Mouse (Mus musculus): ENCODE measurements around the gene Serinc3. TPM values are rescaled to one million over a fixed set of nuclear protein-coding genes. Genes with fewer than 3 reads are reported as not detected.

Serinc3 gene
- polyA plus RNA-seq, 1 experiment, result 162 TPM

- no peak overlapping the region for H3K4me3 ChIP-seq (replicated peaks; ENCODE audit: insufficient read depth, low read depth, low read length)
- no peak overlapping the region for H3K27ac ChIP-seq (ENCODE audit: insufficient read depth, low read length)
- no peaks in the 10 kb centered on the region for H3K27me3 ChIP-seq (ENCODE audit: control insufficient read depth, insufficient read depth, low read length)
- TF ChIP-seq POLR2A (IDR thresholded peaks at IDR 0.05; ENCODE audit: borderline replicate concordance, insufficient read depth, low read length) (no peak), CTCF (IDR thresholded peaks at IDR 0.05; ENCODE audit: borderline replicate concordance, insufficient read depth, low read depth, low read length) (peak; percentile 53; the same call in 1 of the 2 replicates)
- DNase-seq, result no peak
- WGBS, result 61% methylated on average over 19 of the region's 19 CpGs
- H3K4me1 ChIP-seq (ENCODE audit: control insufficient read depth, insufficient read depth, low read length), result peaks cover 5% of the 10 kb centered on the region; the same call in 1 of the 2 replicates
These were observed 58.3 kb downstream of the Serinc3 start for GRCm38 (mm10) chr2:163586384-163587261.

- DNase-seq, result no peak
- 32% methylated on average over 10 of the region's 10 CpGs for WGBS
- TF ChIP-seq POLR2A (IDR thresholded peaks at IDR 0.05; ENCODE audit: borderline replicate concordance, insufficient read depth, low read length) (no peak), CTCF (IDR thresholded peaks at IDR 0.05; ENCODE audit: borderline replicate concordance, insufficient read depth, low read depth, low read length) (no peak)
- H3K27ac ChIP-seq (ENCODE audit: insufficient read depth, low read length), result no peak overlapping the region
- no peak overlapping the region for H3K4me3 ChIP-seq (replicated peaks; ENCODE audit: insufficient read depth, low read depth, low read length)
- peaks cover 5% of the 10 kb centered on the region; the same call in 1 of the 2 replicates for H3K4me1 ChIP-seq (ENCODE audit: control insufficient read depth, insufficient read depth, low read length)
- no peaks in the 10 kb centered on the region for H3K27me3 ChIP-seq (ENCODE audit: control insufficient read depth, insufficient read depth, low read length)
These were observed 60.9 kb downstream of the Serinc3 start for GRCm38 (mm10) chr2:163584088-163584426.

GRCm38 (mm10) chr2:163583226-163584087 lies 61.5 kb downstream of the Serinc3 start:
- H3K4me1 ChIP-seq (ENCODE audit: control insufficient read depth, insufficient read depth, low read length), result peaks cover 5% of the 10 kb centered on the region; the same call in 1 of the 2 replicates
- peak; percentile 23 to 44 for DNase-seq
- H3K4me3 ChIP-seq (replicated peaks; ENCODE audit: insufficient read depth, low read depth, low read length), result no peak overlapping the region
- 59% methylated on average over 10 of the region's 10 CpGs for WGBS
- no peaks in the 10 kb centered on the region for H3K27me3 ChIP-seq (ENCODE audit: control insufficient read depth, insufficient read depth, low read length)
- H3K27ac ChIP-seq (ENCODE audit: insufficient read depth, low read length), result no peak overlapping the region
- TF ChIP-seq CTCF (IDR thresholded peaks at IDR 0.05; ENCODE audit: borderline replicate concordance, insufficient read depth, low read depth, low read length), result no peak
- no peak for TF ChIP-seq POLR2A (IDR thresholded peaks at IDR 0.05; ENCODE audit: borderline replicate concordance, insufficient read depth, low read length)

- H3K4me3 ChIP-seq (replicated peaks; ENCODE audit: insufficient read depth, low read depth, low read length), result no peak overlapping the region
- H3K4me1 ChIP-seq (ENCODE audit: control insufficient read depth, insufficient read depth, low read length), result peaks cover 5% of the 10 kb centered on the region; the same call in 1 of the 2 replicates
- H3K27ac ChIP-seq (ENCODE audit: insufficient read depth, low read length), result no peak overlapping the region
- 72% methylated on average over 13 of the region's 13 CpGs for WGBS
- TF ChIP-seq CTCF (IDR thresholded peaks at IDR 0.05; ENCODE audit: borderline replicate concordance, insufficient read depth, low read depth, low read length) (no peak), POLR2A (IDR thresholded peaks at IDR 0.05; ENCODE audit: borderline replicate concordance, insufficient read depth, low read length) (no peak)
- no peaks in the 10 kb centered on the region for H3K27me3 ChIP-seq (ENCODE audit: control insufficient read depth, insufficient read depth, low read length)
- no peak for DNase-seq
These were observed 64.6 kb downstream of the Serinc3 start for GRCm38 (mm10) chr2:163580069-163580945.

- WGBS, result 95% methylated on average over 2 of the region's 2 CpGs
- no peaks in the 10 kb centered on the region for H3K27me3 ChIP-seq (ENCODE audit: control insufficient read depth, insufficient read depth, low read length)
- no peak overlapping the region for H3K4me3 ChIP-seq (replicated peaks; ENCODE audit: insufficient read depth, low read depth, low read length)
- DNase-seq, result no peak
- no peak for TF ChIP-seq CTCF (IDR thresholded peaks at IDR 0.05; ENCODE audit: borderline replicate concordance, insufficient read depth, low read depth, low read length)
- TF ChIP-seq POLR2A (IDR thresholded peaks at IDR 0.05; ENCODE audit: borderline replicate concordance, insufficient read depth, low read length), result no peak
- H3K4me1 ChIP-seq (ENCODE audit: control insufficient read depth, insufficient read depth, low read length), result peaks cover under 1% of the 10 kb centered on the region; the same call in 1 of the 2 replicates
- H3K27ac ChIP-seq (ENCODE audit: insufficient read depth, low read length), result no peak overlapping the region
These were observed 66.9 kb downstream of the Serinc3 start for GRCm38 (mm10) chr2:163577986-163578385.

- Histone ChIP-seq H3K27ac (ENCODE audit: insufficient read depth, low read length) (no peak overlapping the region), H3K4me1 (ENCODE audit: control insufficient read depth, insufficient read depth, low read length) (no peaks in the 10 kb centered on the region), H3K4me3 (replicated peaks; ENCODE audit: insufficient read depth, low read depth, low read length) (no peak overlapping the region), H3K27me3 (ENCODE audit: control insufficient read depth, insufficient read depth, low read length) (no peaks in the 10 kb centered on the region)
- WGBS, result 25% methylated on average over 11 of the region's 11 CpGs
- TF ChIP-seq CTCF (IDR thresholded peaks at IDR 0.05; ENCODE audit: borderline replicate concordance, insufficient read depth, low read depth, low read length) (no peak), POLR2A (IDR thresholded peaks at IDR 0.05; ENCODE audit: borderline replicate concordance, insufficient read depth, low read length) (no peak)
- no peak for DNase-seq
These were observed 69.7 kb downstream of the Serinc3 start for GRCm38 (mm10) chr2:163575248-163575647.

GRCm38 (mm10) chr2:163574321-163574720 lies 70.6 kb downstream of the Serinc3 start:
- H3K4me1 ChIP-seq (ENCODE audit: control insufficient read depth, insufficient read depth, low read length), result no peaks in the 10 kb centered on the region
- 81% methylated on average over 3 of the region's 3 CpGs for WGBS
- no peak overlapping the region for H3K4me3 ChIP-seq (replicated peaks; ENCODE audit: insufficient read depth, low read depth, low read length)
- no peak for TF ChIP-seq POLR2A (IDR thresholded peaks at IDR 0.05; ENCODE audit: borderline replicate concordance, insufficient read depth, low read length)
- no peak for DNase-seq
- no peaks in the 10 kb centered on the region for H3K27me3 ChIP-seq (ENCODE audit: control insufficient read depth, insufficient read depth, low read length)
- no peak overlapping the region for H3K27ac ChIP-seq (ENCODE audit: insufficient read depth, low read length)

Other genes with a start within 250 kb of the Serinc3 start
- gene Jph2, start 247.1 kb downstream of the Serinc3 start, polyA plus RNA-seq (2012; rRNA removed), result 0.48 and 0.52 TPM in 2 replicates
- gene Oser1, start 220.4 kb downstream of the Serinc3 start, polyA plus RNA-seq (2012; rRNA removed), result 37.7 and 39.4 TPM in 2 replicates
- 126 and 128 TPM in 2 replicates for gene Gdap1l1, start 206.7 kb downstream of the Serinc3 start, polyA plus RNA-seq (2012; rRNA removed)
- 20.2 and 21.5 TPM in 2 replicates for gene Fitm2, start 172.5 kb downstream of the Serinc3 start, polyA plus RNA-seq (2012; rRNA removed)
- not detected in 2 replicates for gene R3hdml, start 152.8 kb downstream of the Serinc3 start, polyA plus RNA-seq (2012; rRNA removed)
- 0.02 and 0.03 TPM in 2 replicates for gene Hnf4a, start 138.3 kb downstream of the Serinc3 start, polyA plus RNA-seq (2012; rRNA removed)
- 23.7 and 28.0 TPM in 2 replicates for gene Ttpal, start 42.8 kb downstream of the Serinc3 start, polyA plus RNA-seq (2012; rRNA removed)
- gene Pkig, start 13.3 kb upstream of the Serinc3 start, polyA plus RNA-seq (2012; rRNA removed), result 49.6 and 57.4 TPM in 2 replicates
- gene Ada, start 105.1 kb upstream of the Serinc3 start, polyA plus RNA-seq (2012; rRNA removed), result 1.4 and 1.5 TPM in 2 replicates
- gene Ccn5, start 175.7 kb upstream of the Serinc3 start, polyA plus RNA-seq (2012; rRNA removed), result 0.08 and 0.32 TPM in 2 replicates
- gene Kcnk15, start 208.5 kb upstream of the Serinc3 start, polyA plus RNA-seq (2012; rRNA removed), result 0.60 and 0.79 TPM in 2 replicates

Measured in cerebellum, adult 2 months (tissue).